Mouse (Mus musculus): ENCODE measurements around the gene Fosl1.

Gene Fosl1

GRCm38 (mm10) chr19:5424782-5425741, 22.3 kb upstream of the Fosl1 start, which contains the start of the genes Drap1 and AI837181:
TSS of gene Drap1 (minus strand) at chr19:5424979.
TSS of gene AI837181 (plus strand) at chr19:5425144.
- DNase-seq (ENCODE audit: low spot score in 2 of 2): peak; percentile 80

DNA sequence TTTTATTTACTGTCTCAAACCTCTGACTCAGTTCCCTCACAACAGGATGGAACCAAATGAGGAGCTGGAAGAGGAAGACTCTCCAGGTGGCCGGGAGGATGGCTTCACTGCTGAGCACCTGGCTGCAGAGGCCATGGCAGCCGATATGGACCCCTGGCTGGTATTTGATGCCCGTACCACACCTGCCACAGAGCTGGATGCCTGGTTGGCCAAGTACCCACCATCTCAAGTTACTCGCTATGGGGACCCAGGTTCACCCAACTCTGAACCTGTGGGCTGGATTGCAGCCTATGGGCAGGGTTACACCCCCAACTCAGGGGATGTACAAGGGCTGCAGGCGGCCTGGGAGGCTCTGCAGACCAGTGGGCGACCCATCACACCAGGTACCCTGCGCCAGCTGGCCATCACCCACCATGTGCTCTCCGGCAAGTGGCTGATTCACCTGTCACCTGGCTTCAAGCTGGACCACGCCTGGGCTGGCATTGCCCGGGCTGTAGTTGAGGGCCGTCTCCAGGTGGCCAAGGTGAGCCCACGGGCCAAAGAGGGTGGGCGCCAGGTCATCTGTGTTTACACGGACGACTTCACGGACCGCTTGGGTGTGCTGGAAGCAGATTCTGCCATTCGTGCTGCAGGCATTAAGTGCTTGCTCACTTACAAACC, 21.3 kb upstream of the Fosl1 start:
- DNase-seq (ENCODE audit: low spot score in 2 of 2): no peak

GRCm38 (mm10) chr19:5426640-5427290, 20.6 kb upstream of the Fosl1 start:
- DNase-seq (ENCODE audit: low spot score in 2 of 2): no peak

- DNase-seq (ENCODE audit: low spot score in 2 of 2): no peak
These were observed 19.3 kb upstream of the Fosl1 start for GRCm38 (mm10) chr19:5428083-5428482.

GRCm38 (mm10) chr19:5429219-5429618, 18.1 kb upstream of the Fosl1 start:
- DNase-seq (ENCODE audit: low spot score in 2 of 2): no peak

- DNase-seq (ENCODE audit: low spot score in 2 of 2): no peak
These were observed 17.5 kb upstream of the Fosl1 start for GRCm38 (mm10) chr19:5429806-5430205.

DNA sequence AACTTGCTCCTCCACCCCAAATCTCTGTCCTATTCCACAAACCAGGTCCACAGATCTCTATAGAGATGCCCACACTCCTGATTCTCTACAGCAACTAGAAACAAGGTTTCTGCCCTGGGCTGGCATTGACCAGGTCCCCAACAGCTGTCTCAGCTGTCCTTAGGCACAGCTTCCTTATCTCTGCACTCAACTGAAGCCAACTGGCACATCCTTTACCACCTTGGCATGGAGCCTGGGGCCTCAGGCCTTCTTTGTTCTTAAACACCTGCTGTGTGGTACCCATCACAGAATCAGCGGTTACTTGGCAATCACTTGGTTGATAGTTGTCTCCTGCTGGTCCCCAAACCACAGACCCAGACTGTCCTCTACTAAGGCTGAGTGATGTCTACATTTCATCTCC, 16.9 kb upstream of the Fosl1 start:
- DNase-seq (ENCODE audit: low spot score in 2 of 2): no peak

DNA sequence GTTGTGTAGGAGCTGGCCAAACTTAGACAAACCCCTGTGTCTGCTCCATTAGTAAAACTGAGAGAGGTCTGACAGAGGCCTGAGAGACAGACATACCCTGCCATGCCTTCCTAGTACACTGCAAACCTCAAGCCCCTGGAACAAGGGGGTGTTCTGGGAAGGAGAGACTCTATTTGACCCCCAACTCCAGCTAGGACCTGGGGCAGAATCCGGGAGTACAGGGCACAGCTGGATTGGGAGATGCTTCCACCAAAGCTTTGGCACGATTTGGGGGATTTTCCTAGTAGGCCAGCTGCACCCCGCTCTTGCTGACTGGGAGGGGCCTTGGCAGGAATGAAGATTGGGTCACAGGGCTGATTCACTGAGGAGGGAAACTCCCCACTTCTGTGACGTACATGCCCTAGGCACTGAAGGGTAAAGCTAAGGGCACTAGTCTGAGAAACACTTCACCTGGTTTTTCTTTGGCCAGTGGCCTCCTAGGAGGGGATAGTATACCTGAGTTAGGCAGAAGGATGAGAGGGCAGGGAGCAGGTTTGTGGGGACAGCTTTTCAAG, 15.4 kb upstream of the Fosl1 start:
- DNase-seq (ENCODE audit: low spot score in 2 of 2): no peak

GRCm38 (mm10) chr19:5432992-5433852, 14.1 kb upstream of the Fosl1 start:
- no peak for DNase-seq (ENCODE audit: low spot score in 2 of 2)

GRCm38 (mm10) chr19:5433951-5434350, 13.4 kb upstream of the Fosl1 start:
- DNase-seq (ENCODE audit: low spot score in 2 of 2): no peak

- DNase-seq (ENCODE audit: low spot score in 2 of 2): no peak
These were observed 2.9 kb upstream of the Fosl1 start for GRCm38 (mm10) chr19:5444371-5444908.

- DNase-seq (ENCODE audit: low spot score in 2 of 2): no peak
These were observed 2.4 kb upstream of the Fosl1 start for GRCm38 (mm10) chr19:5444954-5445353.

- no peak for DNase-seq (ENCODE audit: low spot score in 2 of 2)
These were observed 1.6 kb upstream of the Fosl1 start for GRCm38 (mm10) chr19:5445747-5446146.

GRCm38 (mm10) chr19:5448354-5449150, 1.2 kb downstream of the Fosl1 start:
- DNase-seq (ENCODE audit: low spot score in 2 of 2): no peak

- no peak for DNase-seq (ENCODE audit: low spot score in 2 of 2)
These were observed 2.3 kb downstream of the Fosl1 start for GRCm38 (mm10) chr19:5449673-5450072.

DNA sequence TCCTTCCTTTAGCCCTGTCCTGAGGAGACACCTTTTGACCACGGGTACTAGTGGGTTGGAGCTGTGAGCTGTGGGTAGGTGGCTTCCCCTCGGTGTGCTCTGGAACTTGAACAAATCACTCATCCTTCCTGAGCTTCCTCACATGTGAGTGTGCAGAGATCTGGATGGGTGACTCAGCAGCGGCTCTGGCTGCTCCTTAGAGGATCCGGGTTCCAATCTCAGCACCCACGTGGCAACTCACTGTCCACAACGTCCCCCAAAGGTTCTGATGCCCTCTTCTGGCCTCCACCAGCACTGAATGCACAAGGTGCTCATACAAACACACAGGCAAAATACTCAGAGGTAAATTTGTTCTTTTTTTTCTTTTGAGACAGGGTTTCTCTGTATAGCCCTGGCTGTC, 4.4 kb downstream of the Fosl1 start:
- DNase-seq (ENCODE audit: low spot score in 2 of 2): no peak

DNA sequence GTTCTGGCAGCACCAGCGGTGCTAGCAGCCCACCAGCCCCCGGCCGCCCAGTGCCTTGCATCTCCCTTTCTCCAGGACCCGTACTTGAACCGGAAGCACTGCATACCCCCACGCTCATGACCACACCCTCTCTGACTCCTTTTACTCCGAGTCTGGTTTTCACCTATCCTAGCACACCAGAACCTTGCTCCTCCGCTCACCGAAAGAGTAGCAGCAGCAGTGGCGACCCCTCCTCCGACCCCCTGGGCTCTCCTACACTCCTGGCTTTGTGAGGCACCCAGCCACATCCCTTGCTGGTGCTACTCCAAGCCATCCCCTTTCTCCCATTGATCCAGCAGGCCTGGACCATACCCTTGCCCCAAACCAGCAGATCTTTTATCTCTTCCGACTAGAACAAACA, 7.7 kb downstream of the Fosl1 start:
- no peak for DNase-seq (ENCODE audit: low spot score in 2 of 2)

DNA sequence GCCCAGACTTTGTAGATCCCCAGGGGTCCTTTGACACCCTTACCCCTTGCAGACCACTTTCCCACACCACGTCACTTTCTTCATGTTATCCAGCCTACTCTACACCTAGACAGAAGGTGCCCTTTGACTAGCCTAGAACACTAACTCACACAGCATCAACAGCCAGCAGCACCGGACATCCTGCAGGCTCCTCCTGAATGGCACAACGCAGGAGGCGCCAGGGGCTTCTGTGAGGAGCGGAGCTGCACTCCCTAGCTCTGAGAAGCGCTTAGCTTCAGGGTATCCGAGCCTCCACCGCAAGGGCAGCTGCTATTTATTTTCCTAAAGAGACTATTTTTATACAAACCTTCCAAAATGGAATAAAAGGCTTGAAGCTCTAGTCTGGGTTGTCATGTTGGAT, 8.2 kb downstream of the Fosl1 start:
- DNase-seq (ENCODE audit: low spot score in 2 of 2): no peak

DNA sequence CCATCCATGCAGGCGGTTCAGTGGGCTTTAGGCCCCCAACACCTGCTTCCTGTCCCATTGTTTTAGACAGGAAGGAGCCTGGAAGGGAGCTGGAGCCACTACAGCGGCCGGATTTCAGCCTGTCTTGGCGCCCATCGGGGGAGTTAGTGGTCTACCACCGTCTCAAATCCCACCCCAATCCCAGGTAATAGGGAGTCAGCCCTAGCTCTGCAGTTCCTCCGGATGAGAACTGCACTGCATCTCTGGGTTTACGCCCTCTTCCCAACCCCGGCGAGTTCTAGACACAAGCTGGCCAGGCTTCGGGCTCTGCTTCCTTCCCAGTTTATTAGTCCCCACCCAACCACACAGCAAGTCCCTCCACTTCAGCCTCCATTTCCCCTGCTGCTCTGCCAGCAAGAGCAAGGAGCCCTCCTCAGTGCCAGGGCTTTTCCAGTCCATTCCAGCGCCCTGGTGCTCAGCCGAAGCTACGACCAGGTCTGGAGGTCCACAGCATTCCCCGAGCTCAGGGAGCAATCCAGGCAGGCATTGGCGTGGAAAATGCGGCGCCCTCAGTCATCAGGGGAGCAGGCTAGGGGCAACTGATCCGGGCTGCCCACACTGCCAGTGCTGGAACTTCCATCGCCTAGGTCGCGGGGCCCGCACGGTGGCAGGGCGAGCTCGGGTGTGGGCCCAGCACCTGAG, 9.0 kb downstream of the Fosl1 start:
- no peak for DNase-seq (ENCODE audit: low spot score in 2 of 2)
